Mouse (Mus musculus): ENCODE data around the gene Bbs1. TPM values are rescaled to one million over a fixed set of nuclear protein-coding genes. Genes with fewer than 3 reads are reported as not detected.

Gene Bbs1
- polyA plus RNA-seq, 1 experiment = 1.3 TPM

DNA sequence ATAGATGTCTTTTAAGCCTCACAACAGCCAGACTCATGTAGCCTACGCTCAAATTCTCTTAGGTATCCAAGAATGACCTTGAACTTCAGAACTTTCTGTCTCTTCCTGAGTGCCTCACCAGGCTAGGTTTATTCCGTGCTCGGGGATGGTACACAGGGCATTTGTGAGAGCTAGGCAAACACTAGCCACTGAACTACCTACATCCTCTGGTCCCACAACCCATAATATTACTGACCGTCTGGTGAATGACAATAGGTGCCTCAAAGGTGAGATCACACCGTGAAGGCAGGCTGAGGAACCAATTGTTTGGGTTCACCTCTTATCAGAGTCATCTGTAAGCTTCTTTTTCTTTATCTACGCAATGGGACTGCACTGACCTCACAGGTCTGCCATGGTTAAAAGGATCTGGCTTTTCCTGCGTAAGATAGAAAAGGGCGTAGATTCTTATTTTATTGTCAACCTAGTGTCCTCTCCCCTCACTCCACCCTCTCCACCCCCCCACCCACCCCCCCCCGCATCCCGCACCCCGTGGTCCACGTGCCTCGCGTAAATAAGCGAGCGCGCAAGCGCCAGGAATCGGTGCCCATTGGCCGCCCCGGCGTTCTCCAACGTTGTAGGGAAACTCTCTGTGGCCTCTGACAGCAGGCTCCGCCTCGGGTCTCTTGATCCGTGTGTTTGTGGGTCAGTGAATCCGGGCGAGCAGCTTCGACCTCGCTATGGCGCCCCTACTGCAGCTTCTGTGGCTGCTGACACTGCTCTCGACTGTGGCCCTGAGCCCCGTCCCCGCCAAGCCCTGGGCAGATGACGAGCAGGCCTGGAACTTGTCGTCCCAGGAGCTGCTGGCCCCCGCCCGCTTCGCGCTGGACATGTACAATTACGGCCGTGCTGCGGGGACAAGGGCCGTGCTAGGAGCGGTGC lies 51.6 kb downstream of the Bbs1 start, which contains the start of gene Ctsf:
Ctsf (plus strand) TSS at position 579 of the 918 bp plus-strand sequence.
- no peak within 1 kb of the TSS for H3K27ac ChIP-seq (ENCODE audit: insufficient read depth, low read length)
- peak in 1 of 2 experiments; percentile 15 for DNase-seq (ENCODE audit: low read depth in 1 of 2, low spot score in 2 of 2)
- 6% methylated on average over 45 of the region's 45 CpGs for WGBS
- H3K36me3 ChIP-seq (ENCODE audit: control insufficient read depth, insufficient read depth, low read length) = no peaks in the 10 kb centered on the region
- H3K4me1 ChIP-seq (ENCODE audit: control insufficient read depth, insufficient read depth, insufficient read length) = no peaks in the 10 kb centered on the region
- peak within 1 kb of the TSS; percentile 44 for H3K4me3 ChIP-seq (ENCODE audit: extremely low read depth, insufficient read depth, insufficient read length)
- TF ChIP-seq CTCF (IDR thresholded peaks at IDR 0.05; ENCODE audit: extremely low read depth, insufficient read depth, insufficient read length, insufficient replicate concordance) = no peak
- TF ChIP-seq POLR2A (IDR thresholded peaks at IDR 0.05; ENCODE audit: low read depth, low read length) = no peak
- peaks cover 2% of the 10 kb centered on the region; the same call in 1 of the 2 replicates for H3K27me3 ChIP-seq (ENCODE audit: control insufficient read depth, insufficient read depth, low read length)

DNA sequence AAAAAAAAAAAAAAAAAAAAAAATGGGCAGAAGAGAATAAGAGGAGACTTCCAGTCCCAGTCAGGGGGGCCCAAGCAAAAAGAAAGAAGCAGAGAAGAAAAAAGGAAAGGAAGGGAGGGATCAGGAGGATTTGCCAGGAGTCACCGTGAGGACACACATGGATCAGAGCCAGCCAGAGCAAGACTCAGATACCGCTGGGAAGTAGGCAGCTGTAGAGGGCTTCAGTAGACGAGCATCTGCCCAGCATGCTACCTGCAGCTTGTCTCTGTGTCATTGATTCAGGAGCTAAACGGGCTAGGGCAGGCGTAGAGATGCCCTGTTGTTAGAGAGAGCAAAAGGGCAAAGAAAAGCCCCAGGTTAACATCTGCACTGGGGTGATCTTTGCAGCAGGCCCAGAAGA lies 56.1 kb downstream of the Bbs1 start:
- WGBS = 65% methylated on average over 5 of the region's 5 CpGs
- Histone ChIP-seq H3K27ac (ENCODE audit: insufficient read depth, low read length) (no peak overlapping the region), H3K4me1 (ENCODE audit: control insufficient read depth, insufficient read depth, insufficient read length) (no peaks in the 10 kb centered on the region), H3K36me3 (ENCODE audit: control insufficient read depth, insufficient read depth, low read length) (no peaks in the 10 kb centered on the region), H3K4me3 (ENCODE audit: extremely low read depth, insufficient read depth, insufficient read length) (no peak overlapping the region), H3K27me3 (ENCODE audit: control insufficient read depth, insufficient read depth, low read length) (peaks cover 2% of the 10 kb centered on the region; the same call in 1 of the 2 replicates)
- no peak for DNase-seq (ENCODE audit: low read depth in 1 of 2, low spot score in 2 of 2)
- no peak for TF ChIP-seq POLR2A (IDR thresholded peaks at IDR 0.05; ENCODE audit: low read depth, low read length)
- TF ChIP-seq CTCF (IDR thresholded peaks at IDR 0.05; ENCODE audit: extremely low read depth, insufficient read depth, insufficient read length, insufficient replicate concordance) = no peak

DNA sequence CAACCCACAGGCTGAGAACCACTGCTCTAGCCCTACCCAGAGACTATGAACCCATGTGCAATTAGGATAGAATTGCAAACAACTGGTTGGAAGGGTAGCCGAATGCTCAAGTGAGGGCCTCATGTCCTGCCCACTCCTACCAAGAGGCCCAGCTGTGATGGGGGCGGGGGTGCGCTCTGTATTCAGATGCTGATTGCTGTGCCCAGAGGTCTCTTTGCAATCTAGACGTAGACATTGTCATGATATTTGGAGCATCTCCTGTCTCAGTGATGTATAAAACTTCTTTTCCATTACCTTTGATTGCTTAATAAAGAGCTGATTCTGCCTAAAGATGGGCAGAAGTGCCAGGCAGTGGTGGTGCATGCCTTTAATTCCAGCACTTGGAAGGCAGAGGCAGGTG lies 56.6 kb downstream of the Bbs1 start:
- no peaks in the 10 kb centered on the region for H3K36me3 ChIP-seq (ENCODE audit: control insufficient read depth, insufficient read depth, low read length)
- WGBS = 81% methylated on average over 4 of the region's 4 CpGs
- no peak for DNase-seq (ENCODE audit: low read depth in 1 of 2, low spot score in 2 of 2)
- no peak overlapping the region for H3K4me3 ChIP-seq (ENCODE audit: extremely low read depth, insufficient read depth, insufficient read length)
- H3K4me1 ChIP-seq (ENCODE audit: control insufficient read depth, insufficient read depth, insufficient read length) = no peaks in the 10 kb centered on the region
- H3K27ac ChIP-seq (ENCODE audit: insufficient read depth, low read length) = no peak overlapping the region
- TF ChIP-seq POLR2A (IDR thresholded peaks at IDR 0.05; ENCODE audit: low read depth, low read length) (no peak), CTCF (IDR thresholded peaks at IDR 0.05; ENCODE audit: extremely low read depth, insufficient read depth, insufficient read length, insufficient replicate concordance) (no peak)
- H3K27me3 ChIP-seq (ENCODE audit: control insufficient read depth, insufficient read depth, low read length) = peaks cover 2% of the 10 kb centered on the region; the same call in 1 of the 2 replicates

DNA sequence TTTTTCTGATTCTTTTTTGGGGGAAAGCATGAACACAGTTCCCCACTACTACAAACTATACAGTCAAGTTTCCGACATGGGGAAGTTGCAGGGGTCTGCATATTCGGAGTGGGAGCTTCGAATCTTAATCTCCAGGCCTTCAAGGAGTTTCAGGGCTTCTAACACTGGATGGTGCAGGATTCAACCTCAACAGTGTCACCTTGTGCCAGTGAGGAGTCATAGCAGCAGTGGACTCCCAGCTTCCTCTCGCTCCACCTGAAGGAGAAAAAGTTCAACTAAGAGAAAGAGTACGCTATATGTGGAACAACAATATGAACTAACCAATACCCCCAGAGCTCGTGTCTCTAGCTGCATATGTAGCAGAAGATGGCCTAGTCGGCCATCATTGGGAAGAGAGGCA lies 58.9 kb downstream of the Bbs1 start:
- Histone ChIP-seq H3K27me3 (ENCODE audit: control insufficient read depth, insufficient read depth, low read length) (no peaks in the 10 kb centered on the region), H3K36me3 (ENCODE audit: control insufficient read depth, insufficient read depth, low read length) (no peaks in the 10 kb centered on the region), H3K4me3 (ENCODE audit: extremely low read depth, insufficient read depth, insufficient read length) (no peak overlapping the region), H3K27ac (ENCODE audit: insufficient read depth, low read length) (no peak overlapping the region), H3K4me1 (ENCODE audit: control insufficient read depth, insufficient read depth, insufficient read length) (no peaks in the 10 kb centered on the region)
- TF ChIP-seq POLR2A (IDR thresholded peaks at IDR 0.05; ENCODE audit: low read depth, low read length) = no peak
- TF ChIP-seq CTCF (IDR thresholded peaks at IDR 0.05; ENCODE audit: extremely low read depth, insufficient read depth, insufficient read length, insufficient replicate concordance) = peak; percentile 32; the same call in 1 of the 2 replicates
- WGBS = 26% methylated on average over 7 of the region's 7 CpGs
- DNase-seq (ENCODE audit: low read depth in 1 of 2, low spot score in 2 of 2) = no peak

DNA sequence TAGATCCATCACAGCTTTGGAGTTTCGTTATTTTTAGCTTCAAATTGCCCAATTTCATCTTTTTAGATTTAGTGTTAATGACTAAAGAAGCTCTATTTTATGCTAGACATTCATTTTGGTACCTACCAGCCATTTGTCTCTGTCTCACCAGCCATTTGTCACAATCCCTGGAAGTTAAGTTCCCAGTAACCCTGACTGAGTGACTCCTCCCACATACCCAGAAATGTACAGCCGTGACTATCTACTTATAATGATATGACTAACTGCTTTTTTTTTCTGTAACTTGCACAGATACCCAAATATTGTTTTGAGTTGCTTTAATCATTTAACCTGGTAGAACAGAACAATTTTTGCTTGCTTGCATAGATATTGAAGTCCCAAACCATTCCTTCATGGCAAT lies 60.6 kb downstream of the Bbs1 start:
- no peak for DNase-seq (ENCODE audit: low read depth in 1 of 2, low spot score in 2 of 2)
- Histone ChIP-seq H3K4me1 (ENCODE audit: control insufficient read depth, insufficient read depth, insufficient read length) (no peaks in the 10 kb centered on the region), H3K27me3 (ENCODE audit: control insufficient read depth, insufficient read depth, low read length) (no peaks in the 10 kb centered on the region), H3K36me3 (ENCODE audit: control insufficient read depth, insufficient read depth, low read length) (no peaks in the 10 kb centered on the region), H3K4me3 (ENCODE audit: extremely low read depth, insufficient read depth, insufficient read length) (no peak overlapping the region), H3K27ac (ENCODE audit: insufficient read depth, low read length) (no peak overlapping the region)
- TF ChIP-seq CTCF (IDR thresholded peaks at IDR 0.05; ENCODE audit: extremely low read depth, insufficient read depth, insufficient read length, insufficient replicate concordance) = no peak
- 65% methylated on average over 2 of the region's 2 CpGs for WGBS

DNA sequence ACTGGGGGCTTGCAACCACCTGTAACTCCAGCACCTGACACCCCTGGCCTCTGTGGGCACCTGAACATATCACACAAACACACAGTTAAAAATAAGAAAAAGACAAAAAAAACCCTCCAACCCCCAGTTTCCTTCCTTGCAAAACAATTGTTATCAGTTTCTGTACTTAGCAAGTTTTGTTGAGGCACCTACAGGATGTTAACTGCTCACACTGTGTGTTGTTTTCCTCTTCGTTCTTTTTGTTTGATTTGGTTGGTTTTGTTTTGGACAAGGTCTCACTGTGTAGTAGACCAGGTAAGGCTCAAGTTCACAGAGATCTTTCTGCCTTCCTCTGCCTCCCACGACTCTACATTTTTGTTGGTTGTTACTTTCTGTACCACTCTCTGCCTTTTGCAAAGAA lies 63.8 kb downstream of the Bbs1 start:
- Histone ChIP-seq H3K4me1 (ENCODE audit: control insufficient read depth, insufficient read depth, insufficient read length) (peaks cover 3% of the 10 kb centered on the region; the same call in 1 of the 2 replicates), H3K36me3 (ENCODE audit: control insufficient read depth, insufficient read depth, low read length) (no peaks in the 10 kb centered on the region), H3K27me3 (ENCODE audit: control insufficient read depth, insufficient read depth, low read length) (no peaks in the 10 kb centered on the region), H3K27ac (ENCODE audit: insufficient read depth, low read length) (peak overlapping the region; percentile 61; the same call in 1 of the 2 replicates), H3K4me3 (ENCODE audit: extremely low read depth, insufficient read depth, insufficient read length) (no peak overlapping the region)
- 42% methylated on average over 2 of the region's 2 CpGs for WGBS
- DNase-seq (ENCODE audit: low read depth in 1 of 2, low spot score in 2 of 2) = no peak
- no peak for TF ChIP-seq POLR2A (IDR thresholded peaks at IDR 0.05; ENCODE audit: low read depth, low read length)

DNA sequence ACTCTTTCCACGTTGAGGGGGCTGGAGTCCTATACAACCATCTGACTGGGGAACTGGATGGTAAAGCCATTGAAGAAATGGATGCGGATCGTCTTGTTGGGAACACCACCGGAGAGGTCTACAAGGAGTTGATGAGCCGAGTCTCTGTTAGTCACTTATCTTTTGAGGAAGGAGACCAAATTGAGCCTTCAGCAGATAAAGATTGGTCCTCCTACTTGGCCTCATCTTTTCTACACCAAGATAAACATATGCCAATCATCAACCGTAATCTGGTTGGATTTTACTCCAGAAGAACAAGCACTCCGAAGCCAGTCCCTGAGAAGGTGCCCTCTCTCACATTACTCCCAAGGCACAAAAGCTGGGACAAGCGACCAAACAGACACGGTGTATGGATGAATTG lies 65.6 kb downstream of the Bbs1 start:
- Histone ChIP-seq H3K4me1 (ENCODE audit: control insufficient read depth, insufficient read depth, insufficient read length) (peaks cover 3% of the 10 kb centered on the region; the same call in 1 of the 2 replicates), H3K36me3 (ENCODE audit: control insufficient read depth, insufficient read depth, low read length) (no peaks in the 10 kb centered on the region), H3K4me3 (ENCODE audit: extremely low read depth, insufficient read depth, insufficient read length) (no peak overlapping the region), H3K27me3 (ENCODE audit: control insufficient read depth, insufficient read depth, low read length) (no peaks in the 10 kb centered on the region), H3K27ac (ENCODE audit: insufficient read depth, low read length) (no peak overlapping the region)
- no peak for TF ChIP-seq POLR2A (IDR thresholded peaks at IDR 0.05; ENCODE audit: low read depth, low read length)
- no peak for TF ChIP-seq CTCF (IDR thresholded peaks at IDR 0.05; ENCODE audit: extremely low read depth, insufficient read depth, insufficient read length, insufficient replicate concordance)
- WGBS = 83% methylated on average over 9 of the region's 9 CpGs
- no peak for DNase-seq (ENCODE audit: low read depth in 1 of 2, low spot score in 2 of 2)

Measured in spleen, adult 2 months (tissue).